Mouse (Mus musculus) bone marrow macrophage, adult 2 months (primary cell): ENCODE results near the gene Arg2. TPM values are rescaled to one million over a fixed set of nuclear protein-coding genes. Genes with fewer than 3 reads are reported as not detected.

Experiments used
- H3K27ac ChIP-seq: 2 replicates; pipeline ENCODE4 v1.5.1; 2012; ENCODE audit warnings: low read depth, low read length; ENCODE audit not compliant: insufficient read depth
- H3K4me1 ChIP-seq: 2 replicates; pipeline ENCODE4 v1.6.1; 2012; ENCODE audit warnings: low read length; ENCODE audit not compliant: control insufficient read depth, insufficient read depth
- H3K4me3 ChIP-seq: 2 replicates; pipeline ENCODE4 v1.5.1; 2012; ENCODE audit warnings: mild to moderate bottlenecking, low read length, moderate library complexity; ENCODE audit not compliant: insufficient read depth
- CTCF ChIP-seq: IDR thresholded peaks from 2 replicates; pipeline ENCODE4 v1.5.1; 2012; ENCODE audit warnings: low read depth, mild to moderate bottlenecking, low read length, moderate library complexity
- POLR2A ChIP-seq: IDR thresholded peaks from 2 replicates; pipeline ENCODE4 v1.6.1; 2012; ENCODE audit warnings: mild to moderate bottlenecking, low read depth, low read length, borderline replicate concordance
- polyA plus RNA-seq: library from polyadenylated mRNA; stranded (reverse); fragments of >200 nt; gene quantifications from 2 replicates; pipeline ENCODE4 v1.2.4, GENCODE M21; 2012; ENCODE audit not compliant: missing spikeins, insufficient read depth, insufficient read length

Arg2 gene
- 0.90 and 1.5 TPM in 2 replicates for polyA plus RNA-seq

- H3K4me1 ChIP-seq: peaks cover 23% of the 10 kb centered on the region
- TF ChIP-seq POLR2A: no peak
- no peak for TF ChIP-seq CTCF
- H3K4me3 ChIP-seq: peak within 1 kb of the TSS; percentile 53
- H3K27ac ChIP-seq: no peak within 1 kb of the TSS
These were observed at the start of gene Arg2 for GRCm38 (mm10) chr12:79130299-79131177. Gene Arg2 (plus strand): TSS chr12:79130777.

- Histone ChIP-seq H3K27ac (no peak within 1 kb of the TSS), H3K4me1 (peaks cover 14% of the 10 kb centered on the region), H3K4me3 (peak within 1 kb of the TSS; percentile 91)
- no peak for TF ChIP-seq CTCF
- 0 out of 2 replicates have a peak, but pooled peaks have one; percentile 10 for TF ChIP-seq POLR2A
These were observed 41.3 kb upstream of the Arg2 start, which contains the start of gene Pigh for GRCm38 (mm10) chr12:79089182-79089812. Gene Pigh (minus strand): TSS chr12:79089651.

GRCm38 (mm10) chr12:79092569-79092968 lies 38.0 kb upstream of the Arg2 start:
- peaks cover 14% of the 10 kb centered on the region for H3K4me1 ChIP-seq
- TF ChIP-seq CTCF (peak; percentile 96), POLR2A (no peak)
- peak overlapping the region; percentile 8 for H3K27ac ChIP-seq
- H3K4me3 ChIP-seq: no peak overlapping the region

GRCm38 (mm10) chr12:79097106-79097752 lies 33.3 kb upstream of the Arg2 start:
- Histone ChIP-seq H3K4me3 (no peak overlapping the region), H3K4me1 (peaks cover 4% of the 10 kb centered on the region), H3K27ac (no peak overlapping the region)
- TF ChIP-seq CTCF (no peak), POLR2A (no peak)

- TF ChIP-seq CTCF: no peak
- Histone ChIP-seq H3K27ac (no peak overlapping the region), H3K4me3 (no peak overlapping the region), H3K4me1 (no peaks in the 10 kb centered on the region)
These were observed 26.8 kb upstream of the Arg2 start for GRCm38 (mm10) chr12:79103773-79104172.

- Histone ChIP-seq H3K4me1 (no peaks in the 10 kb centered on the region), H3K4me3 (no peak overlapping the region), H3K27ac (no peak overlapping the region)
- no peak for TF ChIP-seq POLR2A
- TF ChIP-seq CTCF: no peak
These were observed 26.0 kb upstream of the Arg2 start for GRCm38 (mm10) chr12:79104544-79104943.

GRCm38 (mm10) chr12:79105312-79105711 lies 25.3 kb upstream of the Arg2 start:
- no peaks in the 10 kb centered on the region for H3K4me1 ChIP-seq
- no peak for TF ChIP-seq CTCF
- TF ChIP-seq POLR2A: no peak
- H3K27ac ChIP-seq: no peak overlapping the region
- H3K4me3 ChIP-seq: no peak overlapping the region

- Histone ChIP-seq H3K4me3 (no peak overlapping the region), H3K27ac (no peak overlapping the region), H3K4me1 (no peaks in the 10 kb centered on the region)
- TF ChIP-seq CTCF (no peak), POLR2A (no peak)
These were observed 11.6 kb upstream of the Arg2 start for GRCm38 (mm10) chr12:79118991-79119390.

GRCm38 (mm10) chr12:79122820-79123219 lies 7.8 kb upstream of the Arg2 start:
- Histone ChIP-seq H3K4me3 (no peak overlapping the region), H3K27ac (no peak overlapping the region)
- TF ChIP-seq CTCF (no peak), POLR2A (no peak)

More at GRCm38 (mm10) chr12:79122820-79123219, 7.8 kb upstream of the Arg2 start:
- H3K4me1 ChIP-seq: no peaks in the 10 kb centered on the region
